Mouse (Mus musculus) heart, embryonic 11.5 days (tissue): ENCODE results near the gene Sowaha. TPM values are rescaled to one million over a fixed set of nuclear protein-coding genes. Genes with fewer than 3 reads are reported as not detected.

ENCODE experiments used
- ATAC-seq: fragments of 200-750 bp; cut with Nextera tagmentation; replicated peaks from 2 replicates; pipeline ENCODE4 v1.8.0; 2017; ENCODE audit warnings: moderate library complexity; ENCODE audit not compliant: insufficient number of reproducible peaks, low FRiP score, low TSS enrichment
- H3K27ac ChIP-seq: fragments of 300-500 bp; sonication (generic); 2 replicates; pipeline ENCODE4 v1.5.1; 2014; ENCODE audit warnings: mild to moderate bottlenecking, low read depth, low read length
- H3K27me3 ChIP-seq: fragments of 300-500 bp; sonication (generic); 2 replicates; pipeline ENCODE4 v1.6.1; 2014; ENCODE audit warnings: mild to moderate bottlenecking, low read length, mixed read lengths; ENCODE audit not compliant: control insufficient read depth, insufficient read depth
- H3K36me3 ChIP-seq: fragments of 300-500 bp; sonication (generic); 2 replicates; pipeline ENCODE4 v1.6.1; 2014; ENCODE audit warnings: mild to moderate bottlenecking, low read length, moderate library complexity, mixed read lengths; ENCODE audit not compliant: control insufficient read depth, insufficient read depth
- H3K4me1 ChIP-seq: fragments of 300-500 bp; sonication (generic); 2 replicates; pipeline ENCODE4 v1.6.1; 2014; ENCODE audit warnings: low read length; ENCODE audit not compliant: control insufficient read depth, insufficient read depth
- H3K4me2 ChIP-seq: fragments of 300-500 bp; sonication (generic); 2 replicates; pipeline ENCODE4 v1.6.1; 2014; ENCODE audit warnings: mild to moderate bottlenecking, moderate library complexity
- H3K4me3 ChIP-seq: fragments of 300-500 bp; sonication (generic); 2 replicates; pipeline ENCODE4 v1.5.1; 2014; ENCODE audit warnings: low read depth, low read length
- H3K9ac ChIP-seq: fragments of 300-500 bp; sonication (generic); 2 replicates; pipeline ENCODE4 v1.6.1; 2014; ENCODE audit warnings: mild to moderate bottlenecking, low read depth, low read length, moderate library complexity
- H3K9me3 ChIP-seq: fragments of 300-500 bp; sonication (generic); replicated peaks from 2 replicates; pipeline ENCODE4 v1.6.1; 2016; ENCODE audit warnings: low read length; ENCODE audit not compliant: control insufficient read depth
- WGBS: fragments of 180-500 bp; shearing (Covaris S2); extraction: QIAGEN DNeasy Blood & Tissue Kit; methylation state at CpG from one replicate; pipeline ENCODE4 v1.1.7; 2014; ENCODE audit not compliant: insufficient replicate concordance; 5-methylcytosine and 5-hydroxymethylcytosine counted together
- polyA plus RNA-seq: library from polyadenylated mRNA; unstranded; fragments of >200 nt; fragmentation: Nextera tagmentation; extraction: Ambion mirVana; gene quantifications from 2 replicates; pipeline ENCODE4 v1.2.1, GENCODE M21; 2014

The Sowaha gene
- polyA plus RNA-seq, 1 experiment from 2014 or later, result 0.73 TPM

DNA sequence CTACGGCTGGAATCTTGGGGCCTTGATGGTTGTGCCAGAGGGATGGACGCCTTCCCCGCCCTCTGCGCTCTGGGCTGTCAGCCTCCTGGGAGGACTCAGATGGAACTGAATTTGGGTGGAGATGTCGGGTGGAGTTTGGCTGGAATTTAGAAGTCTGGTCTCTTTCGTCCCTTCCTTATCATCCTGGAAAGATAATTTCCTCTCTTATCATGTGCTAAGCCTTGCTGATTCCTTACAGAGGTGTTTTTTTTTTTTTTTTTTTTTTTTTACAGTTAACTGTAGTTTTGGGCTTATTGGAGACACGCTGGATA is 41.7 kb upstream of the Sowaha start:
- Histone ChIP-seq H3K4me2 (peak overlapping the region; percentile 84), H3K27ac (no peak overlapping the region), H3K4me3 (no peak overlapping the region), H3K4me1 (peaks cover 46% of the 10 kb centered on the region), H3K9ac (no peak overlapping the region), H3K27me3 (no peaks in the 10 kb centered on the region), H3K9me3 (no peaks in the 10 kb centered on the region), H3K36me3 (no peaks in the 10 kb centered on the region)
- no peak for ATAC-seq
- WGBS, result 40% methylated on average over 7 of the region's 7 CpGs

DNA sequence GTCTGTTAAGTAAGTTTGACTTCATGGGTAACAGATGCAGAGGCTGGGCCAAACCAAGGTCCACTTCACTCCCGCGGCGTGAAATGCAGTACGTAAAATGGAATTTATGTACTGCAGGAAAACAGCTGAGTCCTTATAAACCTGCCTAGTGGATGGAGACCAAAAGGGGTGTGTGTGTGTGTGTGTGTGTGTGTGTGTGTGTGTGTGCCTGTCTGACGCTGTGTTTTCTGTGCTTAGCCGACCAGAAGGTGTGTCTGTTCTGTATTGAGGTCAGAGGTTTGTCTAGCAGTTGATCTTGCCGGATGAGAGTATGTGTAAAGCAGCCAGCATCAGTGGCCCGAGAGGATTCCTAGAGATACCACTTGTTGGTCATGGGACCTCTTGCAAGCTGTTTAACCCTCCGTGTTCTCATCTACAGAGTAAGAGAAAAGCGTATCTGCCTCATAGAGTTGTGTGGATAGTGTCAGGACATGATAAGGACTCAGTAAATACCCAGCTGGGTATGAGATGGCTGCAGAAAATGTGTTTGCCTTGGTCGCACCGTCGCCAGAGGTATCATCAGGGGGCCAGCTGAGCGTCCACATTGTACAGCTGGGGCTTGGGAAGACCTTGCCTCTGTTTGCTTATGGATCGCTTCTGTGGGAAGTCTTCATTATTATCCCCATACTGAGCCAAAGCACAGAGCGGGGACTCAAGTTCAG is 41.2 kb upstream of the Sowaha start:
- H3K9ac ChIP-seq, result peak overlapping the region; percentile 39; the same call in 1 of the 2 replicates
- H3K27me3 ChIP-seq, result no peaks in the 10 kb centered on the region
- no peak for ATAC-seq
- peak overlapping the region; percentile 81 for H3K4me3 ChIP-seq
- no peaks in the 10 kb centered on the region for H3K36me3 ChIP-seq
- 30% methylated on average over 16 of the region's 16 CpGs for WGBS
- H3K4me1 ChIP-seq, result peaks cover 47% of the 10 kb centered on the region
- H3K27ac ChIP-seq, result 0 out of 2 replicates have a peak overlapping the region, but pooled peaks have one; percentile 8
- H3K4me2 ChIP-seq, result peak overlapping the region; percentile 84
- H3K9me3 ChIP-seq, result no peaks in the 10 kb centered on the region

DNA sequence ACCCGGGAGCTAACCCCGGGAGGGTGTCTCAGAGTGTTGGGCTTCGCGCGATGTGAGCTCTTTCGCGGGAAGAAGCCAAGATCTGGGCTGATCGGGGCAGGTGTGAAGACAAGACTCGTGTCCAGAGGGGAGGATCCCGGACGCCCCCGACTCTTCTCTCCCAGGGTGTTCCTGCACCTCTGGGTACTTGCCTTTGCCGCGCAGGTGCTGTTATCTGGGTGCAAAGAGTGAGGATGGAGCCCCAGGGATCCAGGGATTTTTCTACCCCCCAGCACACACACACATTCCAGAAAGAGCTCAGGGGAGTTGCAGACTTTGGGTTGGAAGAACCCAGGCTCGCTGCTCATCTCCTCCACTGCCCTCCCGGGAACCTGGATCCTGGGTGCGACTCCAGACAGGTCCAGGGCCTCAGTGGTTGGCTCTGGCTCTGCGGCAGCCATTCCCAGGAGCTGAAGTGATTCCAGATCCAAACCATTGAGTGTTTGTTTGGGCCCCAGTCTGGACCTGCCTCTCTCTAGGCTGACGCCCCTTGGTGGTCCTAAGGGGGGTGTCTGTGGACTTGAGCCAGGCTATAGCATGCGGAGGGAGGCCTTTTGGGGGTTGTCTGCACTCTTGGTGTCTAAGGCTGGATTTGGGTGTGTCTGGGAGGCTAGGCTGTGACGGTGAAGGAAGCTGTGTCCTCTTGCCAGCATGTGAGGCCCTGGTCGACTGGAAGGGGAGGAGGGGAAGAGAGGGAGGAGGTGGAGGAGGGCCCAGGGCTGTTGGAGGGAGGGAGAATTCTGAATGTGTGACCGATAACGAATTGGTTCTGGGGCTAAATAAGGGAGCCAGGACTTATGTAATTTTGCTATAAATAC is 40.3 kb upstream of the Sowaha start:
- Histone ChIP-seq H3K4me1 (peaks cover 41% of the 10 kb centered on the region), H3K4me2 (peak overlapping the region; percentile 84), H3K4me3 (peak overlapping the region; percentile 81), H3K36me3 (no peaks in the 10 kb centered on the region), H3K27ac (peak overlapping the region; percentile 71), H3K27me3 (no peaks in the 10 kb centered on the region), H3K9ac (peak overlapping the region; percentile 89), H3K9me3 (no peaks in the 10 kb centered on the region)
- ATAC-seq, result no peak
- WGBS, result 2% methylated on average over 24 of the region's 24 CpGs

DNA sequence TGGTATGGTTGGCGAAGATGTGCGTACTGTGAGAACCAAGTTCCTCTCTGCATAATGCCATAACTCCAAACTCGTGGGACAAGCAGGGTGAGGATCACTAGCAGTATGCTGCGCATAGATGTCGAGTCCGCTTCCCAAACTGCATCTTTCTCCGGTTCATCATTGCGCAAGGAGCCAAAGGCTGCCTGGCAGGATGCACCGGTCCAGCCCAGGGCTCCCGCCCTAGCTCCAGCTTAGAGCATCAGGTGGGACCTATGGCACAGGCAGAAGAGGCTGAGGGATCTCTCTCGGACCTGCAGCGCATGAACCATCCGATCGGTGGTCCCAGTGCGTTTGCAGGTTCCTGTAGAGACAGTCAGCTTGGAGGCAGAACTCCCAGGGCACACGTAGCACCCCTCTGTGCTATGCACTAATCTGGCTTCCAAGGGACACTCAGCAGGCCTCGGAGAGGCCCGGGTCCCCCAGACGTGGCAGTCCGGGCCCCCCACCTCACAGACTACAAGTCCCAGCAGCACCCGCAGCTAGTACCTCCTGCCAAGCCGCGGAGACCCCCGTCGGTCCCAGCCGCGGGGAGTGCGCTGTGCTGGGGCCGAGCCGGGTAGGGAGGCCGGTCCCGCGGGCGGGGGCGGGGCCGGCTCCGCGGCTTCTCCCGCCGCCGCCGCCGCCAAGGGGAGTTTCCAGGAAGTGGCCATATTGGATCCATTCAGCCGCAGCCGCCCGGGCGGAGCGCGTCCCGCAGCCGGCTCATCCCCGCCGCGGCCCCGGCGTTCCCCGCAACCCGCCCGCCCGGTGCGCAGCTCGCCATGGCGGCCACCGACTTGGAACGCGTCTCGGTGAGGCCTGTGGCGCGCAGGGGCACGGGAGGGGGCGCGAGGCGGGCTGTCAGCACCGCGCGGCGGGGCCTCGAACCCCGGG is 39.4 kb upstream of the Sowaha start, which contains the start of gene Sept8:
TSS of gene Sept8 (plus strand) at position 51 of the 915 bp plus-strand sequence.
- peak within 1 kb of the TSS; percentile 71 for H3K27ac ChIP-seq
- peak within 1 kb of the TSS; percentile 89 for H3K9ac ChIP-seq
- no peaks in the 10 kb centered on the region for H3K27me3 ChIP-seq
- no peaks in the 10 kb centered on the region for H3K36me3 ChIP-seq
- H3K4me2 ChIP-seq, result peak within 1 kb of the TSS; percentile 84
- no peaks in the 10 kb centered on the region for H3K9me3 ChIP-seq
- peak within 1 kb of the TSS; percentile 81 for H3K4me3 ChIP-seq
- ATAC-seq, result peak; percentile 62
- WGBS, result 4% methylated on average over 66 of the region's 79 CpGs
- H3K4me1 ChIP-seq, result peaks cover 33% of the 10 kb centered on the region

DNA sequence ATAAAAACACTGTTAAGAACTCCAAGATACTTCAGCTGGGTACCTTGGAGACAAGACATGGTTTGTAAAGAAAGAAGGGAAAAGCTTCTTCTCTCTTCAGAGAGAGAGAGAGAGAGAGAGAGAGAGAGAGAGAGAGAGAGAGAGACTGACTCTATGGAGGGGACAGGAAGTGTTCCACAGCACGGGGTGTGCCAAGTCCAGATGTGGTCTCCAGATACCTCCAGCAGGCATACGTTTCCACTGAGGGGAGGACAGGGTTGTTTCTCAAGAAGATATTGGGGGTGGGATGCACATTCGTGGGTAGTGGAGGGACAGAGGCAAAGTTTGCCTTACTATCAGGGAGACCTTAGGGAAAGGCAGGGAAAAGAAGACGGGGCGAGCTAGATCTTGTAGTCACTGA is 38.7 kb upstream of the Sowaha start:
- Histone ChIP-seq H3K36me3 (no peaks in the 10 kb centered on the region), H3K27ac (no peak overlapping the region), H3K4me2 (no peak overlapping the region), H3K9ac (no peak overlapping the region), H3K9me3 (no peaks in the 10 kb centered on the region), H3K27me3 (no peaks in the 10 kb centered on the region), H3K4me1 (peaks cover 32% of the 10 kb centered on the region), H3K4me3 (no peak overlapping the region)
- 40% methylated on average over 5 of the region's 5 CpGs for WGBS
- no peak for ATAC-seq

DNA sequence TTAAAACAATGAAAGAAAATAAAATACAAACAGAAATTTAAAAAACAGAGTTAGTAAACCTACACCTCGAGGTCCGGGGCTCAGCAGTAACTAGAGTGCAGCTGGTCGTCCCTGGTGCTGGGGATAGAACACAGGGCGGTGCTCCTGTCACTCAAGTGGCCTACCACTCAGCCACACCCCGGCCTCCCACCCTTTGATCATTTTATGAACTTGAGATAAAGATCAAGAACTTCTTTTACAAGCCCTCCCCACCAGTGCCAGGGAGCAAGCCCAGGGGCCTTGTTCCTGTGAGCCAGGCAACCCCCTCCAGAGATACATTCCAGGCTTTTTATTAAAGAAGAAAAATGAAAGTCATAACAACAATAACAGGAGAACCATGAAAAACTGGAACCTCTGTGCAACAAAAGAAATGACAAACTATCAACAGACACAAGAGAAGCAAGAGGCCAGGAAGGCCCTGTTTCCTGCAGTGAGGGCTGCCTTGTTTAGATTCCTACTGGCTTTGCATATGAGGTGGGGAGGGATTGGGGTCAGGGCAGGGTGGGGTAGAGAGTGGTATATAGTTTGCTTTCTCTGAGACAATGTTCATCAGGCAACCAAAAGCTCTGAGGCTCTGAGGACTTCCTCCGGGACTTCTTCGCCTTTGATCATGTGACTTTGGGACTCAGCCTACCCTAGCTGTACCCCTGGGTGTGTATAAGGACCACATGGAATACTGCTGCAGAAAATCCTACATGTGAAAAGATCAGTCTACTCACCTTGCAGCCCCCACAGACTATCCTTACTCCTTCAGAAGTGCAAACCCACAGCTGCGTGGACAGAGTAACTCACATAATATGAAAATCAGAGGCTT is 36.9 kb upstream of the Sowaha start:
- no peaks in the 10 kb centered on the region for H3K9me3 ChIP-seq
- no peak overlapping the region for H3K27ac ChIP-seq
- no peak overlapping the region for H3K4me3 ChIP-seq
- peaks cover 22% of the 10 kb centered on the region for H3K4me1 ChIP-seq
- ATAC-seq, result no peak
- no peaks in the 10 kb centered on the region for H3K27me3 ChIP-seq
- H3K4me2 ChIP-seq, result no peak overlapping the region
- 51% methylated on average over 8 of the region's 8 CpGs for whole genome bisulfite sequencing
- no peak overlapping the region for H3K9ac ChIP-seq
- H3K36me3 ChIP-seq, result no peaks in the 10 kb centered on the region

DNA sequence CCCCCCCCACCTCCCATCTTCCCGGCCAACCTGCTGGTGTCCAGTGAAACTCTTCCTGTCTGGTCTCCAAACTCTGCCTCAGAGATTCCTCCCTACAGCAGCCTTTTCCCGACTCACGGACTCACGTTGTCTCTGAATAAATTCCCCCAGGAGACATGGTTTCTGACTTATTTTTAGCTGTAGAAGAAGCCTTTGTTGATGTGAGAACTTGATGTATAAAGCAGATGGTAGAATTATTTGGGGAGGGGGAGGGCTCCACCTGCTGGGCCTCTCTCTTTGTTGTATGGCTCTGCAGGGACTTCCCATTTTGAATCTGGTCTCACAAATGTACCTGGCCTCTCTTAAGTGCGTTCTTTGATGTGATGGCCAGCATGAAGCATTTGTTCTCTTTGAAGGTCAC is 30.3 kb upstream of the Sowaha start:
- WGBS, result 41% methylated on average over 5 of the region's 5 CpGs
- Histone ChIP-seq H3K27me3 (no peaks in the 10 kb centered on the region), H3K27ac (no peak overlapping the region), H3K9me3 (no peaks in the 10 kb centered on the region), H3K4me3 (no peak overlapping the region), H3K4me1 (no peaks in the 10 kb centered on the region), H3K9ac (no peak overlapping the region), H3K36me3 (no peaks in the 10 kb centered on the region), H3K4me2 (no peak overlapping the region)
- no peak for ATAC-seq
